Mouse (Mus musculus) urinary bladder, postnatal 25 days (tissue): ENCODE measurements at regions not wholly inside any gene's neighbourhood (a gene's known extent, or its start where the extent isn't known, plus 50 kb on each side); places are given as distances from the start of the nearest gene placed in this dataset.
A peak's percentile ranks its signal among the peaks of the same experiment; 100 is the strongest.

Source experiments
- DNase-seq: peaks from one replicate; pipeline ENCODE4 v3.0.0; 2022; ENCODE audit warnings: low spot score

- no peak for DNase-seq
Observed at GRCm38 (mm10) chr10:74722971-74723370, 244.0 kb upstream of the Gnaz start.

GRCm38 (mm10) chr10:74749446-74749845 lies 217.5 kb upstream of the Gnaz start:
- no peak for DNase-seq

GRCm38 (mm10) chr10:74750879-74751278 lies 216.1 kb upstream of the Gnaz start:
- no peak for DNase-seq

GRCm38 (mm10) chr10:74760734-74761133 lies 206.2 kb upstream of the Gnaz start:
- no peak for DNase-seq

GRCm38 (mm10) chr10:74789245-74789644 lies 177.7 kb upstream of the Gnaz start:
- no peak for DNase-seq

GRCm38 (mm10) chr10:74789987-74790386 lies 177.0 kb upstream of the Gnaz start:
- no peak for DNase-seq

- no peak for DNase-seq
Observed at GRCm38 (mm10) chr10:74823395-74823794, 143.6 kb upstream of the Gnaz start.

GRCm38 (mm10) chr10:74834359-74834758 lies 132.6 kb upstream of the Gnaz start:
- DNase-seq = no peak

GRCm38 (mm10) chr10:74848372-74848771 lies 118.6 kb upstream of the Gnaz start:
- DNase-seq = peak; percentile 60

- no peak for DNase-seq
Observed at GRCm38 (mm10) chr10:74854991-74855664, 111.8 kb upstream of the Gnaz start.
